Mouse (Mus musculus) MEL-GATA-1-ER (cell line): ENCODE measurements at regions not wholly inside any gene's neighbourhood (a gene's known extent, or its start where the extent isn't known, plus 50 kb on each side); places are given as distances from the start of the nearest gene placed in this dataset.

ENCODE experiments used
- DNase-seq: peaks from one replicate; pipeline ENCODE4 v3.0.0-alpha.2; 2012; ENCODE audit warnings: low read depth; ENCODE audit errors: extremely low read depth

GRCm38 (mm10) chr10:116653511-116653945, 72.2 kb upstream of the Cnot2 start:
- DNase-seq = no peak

DNA sequence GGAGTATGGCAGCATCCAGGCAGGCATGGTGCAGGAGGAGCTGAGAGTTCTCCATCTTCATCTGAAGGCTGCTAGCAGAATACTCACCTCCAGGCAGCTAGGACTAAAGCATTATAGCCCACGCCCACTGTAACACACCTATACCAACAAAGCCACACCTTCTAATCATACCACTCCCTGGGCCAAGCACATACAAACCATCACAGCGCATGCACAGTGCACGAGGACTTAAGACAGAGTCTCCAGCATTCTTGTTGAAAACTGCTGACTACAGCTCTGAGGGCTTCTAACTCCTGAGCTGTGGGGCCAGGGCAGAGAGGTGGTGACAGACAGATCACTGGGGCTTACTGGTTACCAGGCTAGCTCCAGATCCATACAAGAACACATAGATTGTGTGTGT, 68.0 kb upstream of the Cnot2 start:
- no peak for DNase-seq

DNA sequence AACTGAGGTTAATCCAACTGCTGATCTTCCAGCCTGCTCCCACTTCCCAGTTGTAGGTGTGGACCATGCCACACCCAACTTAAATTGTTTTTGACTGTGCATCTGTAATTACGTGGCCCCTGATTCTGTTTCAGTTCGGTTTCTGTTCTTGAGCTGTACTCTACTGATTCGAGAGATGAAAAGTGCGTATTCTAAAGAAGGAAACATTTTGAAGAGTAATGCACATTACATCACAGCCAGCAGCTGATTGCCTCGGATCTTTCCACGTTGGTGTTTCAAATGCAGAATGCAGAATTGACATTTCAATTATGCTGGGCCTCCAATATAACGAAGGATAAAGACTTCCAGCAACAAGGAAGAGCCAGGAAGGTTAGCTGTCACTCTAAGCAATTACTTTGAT, 64.7 kb upstream of the Cnot2 start:
- DNase-seq = no peak

DNA sequence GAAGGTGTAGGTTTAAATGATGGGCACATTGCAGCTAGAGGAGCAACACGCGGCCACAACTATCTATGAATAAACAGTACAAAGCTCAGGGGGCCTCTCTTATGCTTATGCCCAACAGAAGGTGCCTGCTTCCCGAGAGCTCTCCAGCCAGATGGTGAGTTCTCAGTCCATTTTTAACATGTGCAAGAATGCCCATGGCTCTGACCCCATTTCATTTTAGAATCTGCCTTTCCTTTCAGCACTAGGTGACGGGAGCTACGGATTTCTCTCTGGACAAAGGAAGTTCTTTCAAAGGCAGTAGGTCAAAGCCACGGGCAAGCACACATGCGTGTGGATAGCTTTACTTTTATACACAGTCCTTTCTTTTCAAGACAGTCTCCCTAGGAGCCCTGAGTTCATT, 64.3 kb upstream of the Cnot2 start:
- DNase-seq = no peak

GRCm38 (mm10) chr10:116645108-116645507, 63.8 kb upstream of the Cnot2 start:
- no peak for DNase-seq
